Mouse (Mus musculus): ENCODE measurements around the gene Tmem217.

- TF ChIP-seq TAL1 (IDR thresholded peaks at IDR 0.05; ENCODE audit: low read length) (no peak), GATA1 (IDR thresholded peaks at IDR 0.05; ENCODE audit: low read length) (no peak)
These were observed 32.1 kb upstream of the Tmem217 start for GRCm38 (mm10) chr17:29584306-29584705.
